Mouse (Mus musculus) intestine, embryonic 16.5 days (tissue): ENCODE data around the gene Nagpa. TPM values are rescaled to one million over a fixed set of nuclear protein-coding genes. Genes with fewer than 3 reads are reported as not detected.
"Not testable (repeated sequence)": the region's sequence is repeated elsewhere in the genome, so short reads cannot be mapped to it uniquely, and the experiment has no call there.

Source experiments
- ATAC-seq: fragments of 200-750 bp; cut with Nextera tagmentation; 2 replicates; pipeline ENCODE4 v1.8.0; 2017; ENCODE audit warnings: moderate TSS enrichment, moderate library complexity
- H3K27ac ChIP-seq: fragments of 300-500 bp; sonication (generic); 2 replicates; pipeline ENCODE4 v1.5.1; 2014; ENCODE audit warnings: mild to moderate bottlenecking, low read length
- H3K27me3 ChIP-seq: fragments of 300-500 bp; sonication (generic); replicated peaks from 2 replicates; pipeline ENCODE4 v1.6.1; 2014; ENCODE audit warnings: low read length, control low read depth, mixed read lengths; ENCODE audit not compliant: control insufficient read depth, insufficient read depth
- H3K36me3 ChIP-seq: fragments of 300-500 bp; sonication (generic); 2 replicates; pipeline ENCODE4 v1.6.1; 2014; ENCODE audit warnings: low read length, control low read depth; ENCODE audit not compliant: control insufficient read depth, insufficient read depth
- H3K4me1 ChIP-seq: fragments of 300-500 bp; sonication (generic); 2 replicates; pipeline ENCODE4 v1.6.1; 2014; ENCODE audit warnings: low read length, control low read depth, mixed read lengths; ENCODE audit not compliant: control insufficient read depth, insufficient read depth
- H3K4me2 ChIP-seq: fragments of 300-500 bp; sonication (generic); 2 replicates; pipeline ENCODE4 v1.6.1; 2014; ENCODE audit warnings: low read depth, low read length, control low read depth
- H3K4me3 ChIP-seq: fragments of 300-500 bp; sonication (generic); 2 replicates; pipeline ENCODE4 v1.5.1; 2014; ENCODE audit warnings: mild to moderate bottlenecking, low read length
- H3K9ac ChIP-seq: fragments of 300-500 bp; sonication (generic); 2 replicates; pipeline ENCODE4 v1.6.1; 2014; ENCODE audit warnings: low read depth, low read length
- H3K9me3 ChIP-seq: fragments of 300-500 bp; sonication (generic); 2 replicates; pipeline ENCODE4 v1.6.1; 2016; ENCODE audit warnings: low read length, control low read depth; ENCODE audit not compliant: control insufficient read depth
- WGBS: fragments of 180-500 bp; shearing (Covaris S2); extraction: QIAGEN DNeasy Blood & Tissue Kit; methylation state at CpG from one replicate; pipeline ENCODE4 v1.1.7; 2014; 5-methylcytosine and 5-hydroxymethylcytosine counted together
- polyA plus RNA-seq: library from polyadenylated mRNA; unstranded; fragments of >200 nt; fragmentation: Nextera tagmentation; extraction: Ambion mirVana; gene quantifications from 2 replicates; pipeline ENCODE4 v1.2.1, GENCODE M21; 2015

Gene Nagpa
- polyA plus RNA-seq, 1 experiment from 2014 or later: 42.2 TPM

GRCm38 (mm10) chr16:5227501-5227900 is 23.7 kb upstream of the Nagpa start:
- not testable (repeated sequence) for H3K9ac ChIP-seq, H3K27me3 ChIP-seq, H3K4me3 ChIP-seq, ATAC-seq, H3K9me3 ChIP-seq, H3K36me3 ChIP-seq, H3K4me1 ChIP-seq, H3K27ac ChIP-seq, H3K4me2 ChIP-seq
- WGBS: 76% methylated on average over 19 of the region's 19 CpGs

- not testable (repeated sequence) for H3K9me3 ChIP-seq, H3K4me2 ChIP-seq, H3K9ac ChIP-seq, H3K27me3 ChIP-seq, H3K4me3 ChIP-seq, H3K4me1 ChIP-seq, H3K27ac ChIP-seq, ATAC-seq, H3K36me3 ChIP-seq
- WGBS: 2% methylated on average over 1 of the region's 1 CpGs
Observed at GRCm38 (mm10) chr16:5226534-5226933, 22.7 kb upstream of the Nagpa start.

- Histone ChIP-seq H3K9me3 (no peaks in the 10 kb centered on the region), H3K27me3 (0 out of 2 replicates have a peak, but pooled peaks cover 2% of the 10 kb centered on the region), H3K9ac (no peak within 1 kb of the TSS), H3K4me1 (no peaks in the 10 kb centered on the region), H3K36me3 (no peaks in the 10 kb centered on the region), H3K4me3 (no peak within 1 kb of the TSS), H3K27ac (no peak within 1 kb of the TSS), H3K4me2 (no peak within 1 kb of the TSS)
- 66% methylated on average over 6 of the region's 6 CpGs for WGBS
- ATAC-seq: no peak
Observed at GRCm38 (mm10) chr16:5222140-5222539, 18.3 kb upstream of the Nagpa start, which contains the start of gene AU021092. Gene AU021092 (minus strand): TSS chr16:5222299.

GRCm38 (mm10) chr16:5221403-5221802 is 17.6 kb upstream of the Nagpa start:
- Histone ChIP-seq H3K36me3 (no peaks in the 10 kb centered on the region), H3K9ac (no peak overlapping the region), H3K4me2 (no peak overlapping the region), H3K27me3 (0 out of 2 replicates have a peak, but pooled peaks cover 2% of the 10 kb centered on the region), H3K4me1 (no peaks in the 10 kb centered on the region), H3K4me3 (no peak overlapping the region), H3K27ac (no peak overlapping the region), H3K9me3 (no peaks in the 10 kb centered on the region)
- no peak for ATAC-seq
- WGBS: 62% methylated on average over 4 of the region's 4 CpGs

- Histone ChIP-seq H3K4me1 (no peaks in the 10 kb centered on the region), H3K9ac (no peak overlapping the region), H3K27ac (no peak overlapping the region), H3K36me3 (no peaks in the 10 kb centered on the region), H3K4me2 (no peak overlapping the region), H3K9me3 (no peaks in the 10 kb centered on the region), H3K4me3 (no peak overlapping the region), H3K27me3 (0 out of 2 replicates have a peak, but pooled peaks cover 2% of the 10 kb centered on the region)
- no peak for ATAC-seq
- WGBS: 75% methylated on average over 5 of the region's 5 CpGs
Observed at GRCm38 (mm10) chr16:5217341-5218133, 13.7 kb upstream of the Nagpa start.

GRCm38 (mm10) chr16:5216686-5217085 is 12.9 kb upstream of the Nagpa start:
- no peaks in the 10 kb centered on the region for H3K9me3 ChIP-seq
- H3K4me2 ChIP-seq: no peak overlapping the region
- no peaks in the 10 kb centered on the region for H3K27me3 ChIP-seq
- no peak for ATAC-seq
- H3K27ac ChIP-seq: no peak overlapping the region
- no peak overlapping the region for H3K9ac ChIP-seq
- no peak overlapping the region for H3K4me3 ChIP-seq
- H3K4me1 ChIP-seq: no peaks in the 10 kb centered on the region
- no peaks in the 10 kb centered on the region for H3K36me3 ChIP-seq
- WGBS: 48% methylated on average over 6 of the region's 6 CpGs

- Histone ChIP-seq H3K27me3 (no peaks in the 10 kb centered on the region), H3K9ac (no peak overlapping the region), H3K4me2 (no peak overlapping the region), H3K27ac (no peak overlapping the region), H3K4me3 (no peak overlapping the region), H3K9me3 (no peaks in the 10 kb centered on the region), H3K36me3 (no peaks in the 10 kb centered on the region), H3K4me1 (no peaks in the 10 kb centered on the region)
- 83% methylated on average over 2 of the region's 2 CpGs for WGBS
- ATAC-seq: no peak
Observed at GRCm38 (mm10) chr16:5214126-5214525, 10.3 kb upstream of the Nagpa start.

GRCm38 (mm10) chr16:5212150-5212549 is 8.3 kb upstream of the Nagpa start:
- Histone ChIP-seq H3K4me3 (no peak overlapping the region), H3K4me2 (no peak overlapping the region), H3K9me3 (no peaks in the 10 kb centered on the region), H3K36me3 (no peaks in the 10 kb centered on the region), H3K9ac (no peak overlapping the region), H3K27ac (no peak overlapping the region), H3K27me3 (no peaks in the 10 kb centered on the region), H3K4me1 (no peaks in the 10 kb centered on the region)
- 76% methylated on average over 3 of the region's 3 CpGs for WGBS
- no peak for ATAC-seq

- ATAC-seq: no peak
- WGBS: 65% methylated on average over 2 of the region's 2 CpGs
- Histone ChIP-seq H3K9me3 (no peaks in the 10 kb centered on the region), H3K4me3 (no peak overlapping the region), H3K27ac (no peak overlapping the region), H3K9ac (no peak overlapping the region), H3K36me3 (no peaks in the 10 kb centered on the region), H3K27me3 (no peaks in the 10 kb centered on the region), H3K4me1 (no peaks in the 10 kb centered on the region), H3K4me2 (no peak overlapping the region)
Observed at GRCm38 (mm10) chr16:5210365-5210764, 6.6 kb upstream of the Nagpa start.

- H3K4me3 ChIP-seq: no peak overlapping the region
- H3K9ac ChIP-seq: no peak overlapping the region
- 70% methylated on average over 5 of the region's 5 CpGs for WGBS
- H3K4me1 ChIP-seq: no peaks in the 10 kb centered on the region; the same call in 1 of the 2 replicates
- no peak overlapping the region for H3K27ac ChIP-seq
- no peaks in the 10 kb centered on the region for H3K9me3 ChIP-seq
- no peak overlapping the region for H3K4me2 ChIP-seq
- H3K36me3 ChIP-seq: no peaks in the 10 kb centered on the region
- ATAC-seq: no peak
- H3K27me3 ChIP-seq: no peaks in the 10 kb centered on the region
Observed at GRCm38 (mm10) chr16:5206051-5206450, 2.2 kb upstream of the Nagpa start.
